Mouse (Mus musculus) cerebellum, adult 9-11 months (tissue): ENCODE measurements around the gene Tmem262.

Source experiments
- DNase-seq: peaks from one replicate; pipeline ENCODE4 v3.0.0; 2022

Gene Tmem262

GRCm38 (mm10) chr19:6061021-6061533 is 18.8 kb upstream of the Tmem262 start, which contains the start of gene Znhit2:
Gene Znhit2, plus strand, starts transcription at chr19:6061192.
- peak; percentile 89 for DNase-seq

- DNase-seq: no peak
Measured at GRCm38 (mm10) chr19:6061641-6062302, 18.1 kb upstream of the Tmem262 start.

GRCm38 (mm10) chr19:6062418-6062817 is 17.4 kb upstream of the Tmem262 start:
- DNase-seq: no peak

- DNase-seq: no peak
Measured at GRCm38 (mm10) chr19:6063081-6063480, 16.8 kb upstream of the Tmem262 start.

DNA sequence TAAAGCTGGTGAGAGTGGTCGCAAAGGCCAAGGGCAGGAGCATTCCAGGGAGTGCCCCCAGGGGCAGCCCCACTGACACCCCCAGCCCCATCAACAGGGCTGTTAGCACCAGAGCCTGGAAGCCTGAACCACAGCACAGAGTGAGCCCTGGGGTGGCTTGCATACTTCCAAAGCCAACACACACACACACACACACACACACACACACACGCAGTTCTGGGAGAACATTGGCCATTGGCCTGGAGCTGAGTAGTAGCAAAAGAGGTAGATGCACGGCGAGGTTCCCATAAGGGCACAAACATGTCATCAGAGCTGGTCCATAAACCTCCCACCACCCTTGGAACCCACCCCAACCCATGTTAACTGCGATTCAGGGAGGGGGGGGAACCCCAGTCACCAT is 13.3 kb upstream of the Tmem262 start:
- no peak for DNase-seq

- peak; percentile 91 for DNase-seq
Measured at GRCm38 (mm10) chr19:6067011-6067723, 12.7 kb upstream of the Tmem262 start.

- peak; percentile 87 for DNase-seq
Measured at GRCm38 (mm10) chr19:6067724-6068415, 12.0 kb upstream of the Tmem262 start, which contains the start of gene Tm7sf2. Gene Tm7sf2, minus strand, starts transcription at chr19:6068373.

GRCm38 (mm10) chr19:6068951-6069350 is 10.9 kb upstream of the Tmem262 start:
- no peak for DNase-seq

- DNase-seq: peak; percentile 23
Measured at GRCm38 (mm10) chr19:6069851-6070250, 10.0 kb upstream of the Tmem262 start.

DNA sequence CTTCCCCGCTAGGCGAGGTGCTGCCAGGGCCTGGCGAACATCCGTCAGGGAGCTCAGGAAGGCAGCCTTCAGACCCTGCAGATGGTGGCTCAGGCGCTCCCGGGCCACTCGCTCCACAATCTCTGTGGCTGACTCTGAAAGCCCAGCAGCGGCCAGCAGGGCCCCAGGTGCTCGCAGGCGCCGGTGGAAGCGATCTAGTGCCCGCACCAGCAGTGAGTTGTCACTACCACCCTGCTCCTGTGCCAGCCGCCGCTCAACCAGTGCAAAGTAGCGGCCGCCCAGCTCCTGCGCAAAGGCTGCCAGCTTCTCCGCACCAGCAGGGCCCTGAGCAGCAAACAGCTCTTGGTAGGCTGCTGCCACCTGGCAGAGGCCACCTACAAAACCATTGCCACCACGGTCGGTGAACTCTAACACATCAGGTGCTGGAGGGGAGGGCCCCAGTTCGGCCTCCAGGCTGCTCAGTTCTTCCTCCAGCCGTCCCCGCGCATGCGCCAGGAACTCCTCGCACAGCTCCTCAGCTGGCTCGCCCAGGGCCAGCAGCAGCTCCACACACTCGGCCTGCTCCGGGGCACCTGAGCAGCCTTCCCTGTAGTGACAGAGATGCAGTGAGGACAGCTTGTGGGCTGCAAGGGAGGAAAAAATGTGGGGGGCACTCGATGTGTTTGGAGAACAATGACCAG is 9.1 kb upstream of the Tmem262 start:
- DNase-seq: peak; percentile 37

DNA sequence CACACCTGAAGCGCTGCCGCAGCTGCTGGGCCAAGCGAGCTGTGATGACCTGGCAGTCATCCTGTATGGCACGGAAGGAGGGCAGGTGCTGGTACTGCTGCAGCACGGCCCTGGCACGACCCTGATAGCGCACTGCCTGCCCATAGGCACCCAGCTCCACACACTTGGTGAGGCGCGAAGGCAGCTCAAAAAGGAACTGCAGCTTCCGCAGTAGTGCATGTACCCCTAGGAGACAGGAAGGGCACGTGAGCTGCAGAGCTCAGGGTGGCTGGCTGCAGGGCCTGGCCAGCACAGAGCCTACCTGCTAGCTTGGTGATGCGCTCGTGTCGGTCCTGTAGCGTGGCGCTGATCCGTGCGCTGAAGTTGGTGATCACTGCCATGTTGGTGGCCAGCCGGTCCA is 8.6 kb upstream of the Tmem262 start:
- DNase-seq: no peak

DNA sequence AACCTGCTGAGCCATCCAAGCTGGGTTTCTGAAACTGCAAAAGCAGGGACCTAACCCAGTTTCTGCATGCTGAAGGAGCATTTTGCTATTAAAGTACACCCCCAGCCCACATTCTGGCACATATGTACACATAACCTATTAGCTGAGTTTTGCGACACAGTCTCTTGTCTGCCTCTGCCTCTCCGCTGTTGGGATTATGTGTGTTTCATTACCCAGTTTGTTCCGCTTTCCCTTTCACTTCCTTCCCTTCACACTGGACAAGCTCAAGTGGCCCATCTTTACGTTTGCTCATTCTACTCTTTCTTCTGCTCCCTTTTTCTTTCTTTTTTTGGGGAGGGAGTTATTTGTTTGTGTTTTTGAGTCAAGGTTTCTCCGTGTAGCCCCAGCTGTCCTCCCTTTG is 5.9 kb upstream of the Tmem262 start:
- DNase-seq: no peak

- peak; percentile 88 for DNase-seq
Measured at GRCm38 (mm10) chr19:6076564-6077393, 3.1 kb upstream of the Tmem262 start, which contains the start of gene Vps51. Gene Vps51, minus strand, starts transcription at chr19:6077231.

- no peak for DNase-seq
Measured at GRCm38 (mm10) chr19:6082156-6082555, 2.3 kb downstream of the Tmem262 start, which contains the start of gene Gm28374. Gene Gm28374, minus strand, starts transcription at chr19:6082256.

DNA sequence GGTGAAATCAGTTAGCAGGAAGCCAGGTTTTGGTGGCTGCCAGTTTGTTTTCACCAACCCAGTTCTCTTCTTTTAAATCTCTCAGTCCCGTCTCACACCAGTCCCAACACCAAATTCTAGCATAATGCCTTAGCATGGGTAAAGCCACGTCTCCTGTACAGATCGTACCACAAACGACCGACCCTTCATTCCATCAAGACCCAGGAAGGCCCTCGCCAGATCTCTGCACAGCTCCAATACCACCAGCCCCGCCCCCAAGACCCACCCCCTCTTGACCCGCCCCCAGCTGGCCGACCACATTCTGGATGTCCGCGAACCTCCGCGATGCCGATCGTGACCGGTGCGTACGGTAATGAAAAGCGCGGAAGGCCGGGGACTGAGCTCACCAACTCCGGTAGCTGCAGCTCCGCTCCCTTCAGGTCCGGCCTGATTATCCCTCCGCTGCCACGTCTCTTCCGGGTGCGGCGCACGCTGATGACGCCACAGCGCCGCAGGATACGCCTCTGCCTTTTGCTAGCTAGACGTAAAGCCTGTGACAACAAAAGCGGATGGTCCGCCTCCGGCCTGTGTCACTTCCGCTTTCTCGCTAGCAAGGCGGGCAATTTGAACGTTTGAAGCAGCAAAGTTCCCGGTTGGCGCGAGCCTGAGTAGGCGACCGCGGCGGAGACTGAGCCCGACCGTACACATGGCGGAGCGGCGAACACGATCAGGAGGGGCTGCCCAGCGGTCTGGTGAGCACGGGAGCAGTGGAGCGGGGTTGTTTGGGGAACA is 4.8 kb downstream of the Tmem262 start, which contains the start of the genes Zfpl1 and Cdca5:
TSS of gene Zfpl1 (minus strand) at position 479 of the 771 bp plus-strand sequence.
TSS of gene Cdca5 (plus strand) at position 506 of the 771 bp plus-strand sequence.
- peak; percentile 98 for DNase-seq

DNA sequence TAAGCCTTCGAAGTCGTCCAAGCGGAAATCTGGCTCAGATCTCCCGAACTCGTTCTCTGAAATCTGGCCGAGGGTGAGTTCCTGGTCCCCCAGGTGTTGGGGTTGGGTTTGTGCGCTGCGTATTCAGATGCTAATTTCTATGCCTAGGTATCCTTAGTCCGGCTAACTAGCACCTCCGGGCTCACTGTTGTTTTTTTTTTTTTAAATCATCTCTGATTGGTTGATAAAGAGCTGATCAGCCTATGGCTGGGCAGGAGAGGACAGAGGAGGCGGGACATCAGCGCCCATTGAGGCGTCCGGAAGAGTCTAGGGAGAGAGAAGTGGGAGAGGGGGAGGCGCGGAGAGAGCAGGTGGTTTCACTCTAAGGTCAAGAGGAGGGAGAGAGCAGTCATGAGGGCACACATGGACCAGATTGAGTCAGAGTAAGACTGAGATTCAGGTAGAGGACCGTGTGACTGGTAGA is 5.6 kb downstream of the Tmem262 start:
- DNase-seq: no peak

- DNase-seq: no peak
Measured at GRCm38 (mm10) chr19:6088841-6089240, 9.0 kb downstream of the Tmem262 start.

DNA sequence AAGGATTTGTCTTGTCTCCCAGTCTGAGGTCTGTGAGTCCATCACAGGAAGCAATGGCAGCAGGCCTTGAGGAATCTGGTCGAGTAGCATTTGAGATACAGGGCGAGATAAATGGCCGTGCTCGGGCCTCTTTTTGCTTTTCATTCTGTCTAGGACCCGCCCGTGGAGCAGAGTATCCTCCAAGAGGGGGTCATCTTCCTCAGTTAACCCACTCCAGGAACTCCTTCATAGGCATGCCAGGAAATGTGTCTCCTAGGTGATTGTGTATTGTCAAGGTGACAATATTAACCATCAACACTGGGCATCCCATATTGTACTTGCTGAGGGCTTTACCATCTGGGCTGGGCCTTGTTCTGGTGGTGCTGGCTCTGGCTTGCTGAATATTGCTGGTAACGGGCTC is 14.3 kb downstream of the Tmem262 start, which contains the start of gene AC131692.1:
TSS of gene AC131692.1 (plus strand) at position 301 of the 400 bp plus-strand sequence.
- no peak for DNase-seq

DNA sequence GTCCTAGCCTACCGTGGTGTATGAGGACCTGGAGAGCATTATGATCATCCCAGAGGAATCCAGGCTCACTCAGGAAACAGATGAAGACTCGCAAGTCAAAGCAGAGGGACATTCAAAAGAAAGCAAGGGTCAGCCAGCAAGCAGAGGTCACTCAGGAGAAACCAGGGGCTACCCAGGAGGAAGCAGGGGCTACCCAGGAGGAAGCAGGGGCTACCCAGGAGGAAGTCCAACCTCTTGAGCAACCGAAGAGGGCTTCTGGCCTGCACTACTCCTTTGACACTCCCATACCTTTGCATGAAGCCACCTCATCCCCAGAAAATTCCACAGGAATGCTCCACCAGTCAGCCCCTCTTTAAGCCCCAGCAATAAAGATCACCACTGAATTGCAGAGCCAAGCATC is 18.0 kb downstream of the Tmem262 start:
- DNase-seq: no peak

GRCm38 (mm10) chr19:6101186-6101585 is 21.4 kb downstream of the Tmem262 start:
- DNase-seq: no peak
